Mouse (Mus musculus): ENCODE data around the gene Mtr. TPM values are rescaled to one million over a fixed set of nuclear protein-coding genes. Genes with fewer than 3 reads are reported as not detected.
"Not testable (repeated sequence)": the region's sequence is repeated elsewhere in the genome, so short reads cannot be mapped to it uniquely, and the experiment has no call there.

The Mtr gene
- polyA plus RNA-seq, 1 experiment from 2014 or later: 6.2 TPM

- H3K27ac ChIP-seq (replicated peaks; ENCODE audit: low read depth, low read length): no peak overlapping the region
These were observed 98.4 kb downstream of the Mtr start for GRCm38 (mm10) chr13:12159288-12160120.

GRCm38 (mm10) chr13:12153922-12154321 is 104.0 kb downstream of the Mtr start:
- Histone ChIP-seq H3K27me3 (ENCODE audit: control insufficient read depth, insufficient read depth, low read length) (no peaks in the 10 kb centered on the region), H3K27ac (replicated peaks; ENCODE audit: low read depth, low read length) (peak overlapping the region; percentile 32; the same call in 1 of the 2 replicates), H3K36me3 (ENCODE audit: control insufficient read depth, insufficient read depth, low read length) (no peaks in the 10 kb centered on the region), H3K4me1 (ENCODE audit: control insufficient read depth, insufficient read depth, low read length) (no peaks in the 10 kb centered on the region), H3K9ac (replicated peaks; ENCODE audit: low read length) (no peak overlapping the region), H3K4me3 (replicated peaks; ENCODE audit: low read depth, low read length) (no peak overlapping the region), H3K4me2 (ENCODE audit: low read length) (0 out of 2 replicates have a peak overlapping the region, but pooled peaks have one; percentile 2), H3K9me3 (ENCODE audit: control insufficient read depth, low read length) (no peaks in the 10 kb centered on the region)
- DNase-seq: no peak
- no peak for ATAC-seq (ENCODE audit: low FRiP score, low TSS enrichment)
- WGBS: 72% methylated on average over 11 of the region's 11 CpGs

More at GRCm38 (mm10) chr13:12159288-12160120, 98.4 kb downstream of the Mtr start:
- Histone ChIP-seq H3K9me3 (ENCODE audit: control insufficient read depth, low read length) (no peaks in the 10 kb centered on the region), H3K36me3 (ENCODE audit: control insufficient read depth, insufficient read depth, low read length) (no peaks in the 10 kb centered on the region), H3K9ac (replicated peaks; ENCODE audit: low read length) (no peak overlapping the region; the same call in 1 of the 2 replicates), H3K27me3 (ENCODE audit: control insufficient read depth, insufficient read depth, low read length) (no peaks in the 10 kb centered on the region), H3K4me2 (ENCODE audit: low read length) (no peak overlapping the region), H3K4me3 (replicated peaks; ENCODE audit: low read depth, low read length) (no peak overlapping the region), H3K4me1 (ENCODE audit: control insufficient read depth, insufficient read depth, low read length) (no peaks in the 10 kb centered on the region; the same call in 1 of the 2 replicates)
- 51% methylated on average over 9 of the region's 9 CpGs for WGBS
- ATAC-seq (ENCODE audit: low FRiP score, low TSS enrichment): 0 out of 2 replicates have a peak, but pooled peaks have one; percentile 5
- DNase-seq: peak; percentile 7

GRCm38 (mm10) chr13:12146918-12147507 is 110.9 kb downstream of the Mtr start:
- WGBS: 92% methylated on average over 6 of the region's 6 CpGs

GRCm38 (mm10) chr13:12146402-12146801 is 111.5 kb downstream of the Mtr start:
- Histone ChIP-seq H3K36me3 (ENCODE audit: control insufficient read depth, insufficient read depth, low read length) (no peaks in the 10 kb centered on the region), H3K4me1 (ENCODE audit: control insufficient read depth, insufficient read depth, low read length) (no peaks in the 10 kb centered on the region), H3K4me2 (ENCODE audit: low read length) (no peak overlapping the region), H3K27ac (replicated peaks; ENCODE audit: low read depth, low read length) (no peak overlapping the region), H3K9ac (replicated peaks; ENCODE audit: low read length) (no peak overlapping the region), H3K9me3 (ENCODE audit: control insufficient read depth, low read length) (no peaks in the 10 kb centered on the region), H3K27me3 (ENCODE audit: control insufficient read depth, insufficient read depth, low read length) (no peaks in the 10 kb centered on the region), H3K4me3 (replicated peaks; ENCODE audit: low read depth, low read length) (no peak overlapping the region)
- no peak for DNase-seq
- no peak for ATAC-seq (ENCODE audit: low FRiP score, low TSS enrichment)
- 91% methylated on average over 2 of the region's 2 CpGs for WGBS

More at GRCm38 (mm10) chr13:12146918-12147507, 110.9 kb downstream of the Mtr start:
- Histone ChIP-seq H3K4me1 (ENCODE audit: control insufficient read depth, insufficient read depth, low read length) (no peaks in the 10 kb centered on the region), H3K36me3 (ENCODE audit: control insufficient read depth, insufficient read depth, low read length) (no peaks in the 10 kb centered on the region), H3K27me3 (ENCODE audit: control insufficient read depth, insufficient read depth, low read length) (no peaks in the 10 kb centered on the region), H3K9me3 (ENCODE audit: control insufficient read depth, low read length) (no peaks in the 10 kb centered on the region), H3K27ac (replicated peaks; ENCODE audit: low read depth, low read length) (no peak overlapping the region), H3K9ac (replicated peaks; ENCODE audit: low read length) (no peak overlapping the region), H3K4me3 (replicated peaks; ENCODE audit: low read depth, low read length) (no peak overlapping the region), H3K4me2 (ENCODE audit: low read length) (no peak overlapping the region)
- no peak for ATAC-seq (ENCODE audit: low FRiP score, low TSS enrichment)
- DNase-seq: no peak

GRCm38 (mm10) chr13:12143347-12143746 is 114.6 kb downstream of the Mtr start:
- no peak overlapping the region for H3K27ac ChIP-seq (replicated peaks; ENCODE audit: low read depth, low read length)

GRCm38 (mm10) chr13:12136461-12136860 is 121.5 kb downstream of the Mtr start:
- not testable (repeated sequence) for H3K36me3 ChIP-seq (ENCODE audit: control insufficient read depth, insufficient read depth, low read length); ATAC-seq (ENCODE audit: low FRiP score, low TSS enrichment); H3K4me2 ChIP-seq (ENCODE audit: low read length); H3K4me3 ChIP-seq (replicated peaks; ENCODE audit: low read depth, low read length); H3K27ac ChIP-seq (replicated peaks; ENCODE audit: low read depth, low read length); H3K4me1 ChIP-seq (ENCODE audit: control insufficient read depth, insufficient read depth, low read length); H3K9me3 ChIP-seq (ENCODE audit: control insufficient read depth, low read length); H3K9ac ChIP-seq (replicated peaks; ENCODE audit: low read length); DNase-seq; H3K27me3 ChIP-seq (ENCODE audit: control insufficient read depth, insufficient read depth, low read length)
- 90% methylated on average over 10 of the region's 10 CpGs for WGBS

More at GRCm38 (mm10) chr13:12143347-12143746, 114.6 kb downstream of the Mtr start:
- H3K4me3 ChIP-seq (replicated peaks; ENCODE audit: low read depth, low read length): no peak overlapping the region
- no peak overlapping the region for H3K4me2 ChIP-seq (ENCODE audit: low read length)
- no peaks in the 10 kb centered on the region for H3K36me3 ChIP-seq (ENCODE audit: control insufficient read depth, insufficient read depth, low read length)
- no peaks in the 10 kb centered on the region for H3K27me3 ChIP-seq (ENCODE audit: control insufficient read depth, insufficient read depth, low read length)
- DNase-seq (no peak), ATAC-seq (ENCODE audit: low FRiP score, low TSS enrichment) (no peak)
- H3K9ac ChIP-seq (replicated peaks; ENCODE audit: low read length): no peak overlapping the region
- H3K4me1 ChIP-seq (ENCODE audit: control insufficient read depth, insufficient read depth, low read length): no peaks in the 10 kb centered on the region
- H3K9me3 ChIP-seq (ENCODE audit: control insufficient read depth, low read length): no peaks in the 10 kb centered on the region
- WGBS: 89% methylated on average over 5 of the region's 5 CpGs

GRCm38 (mm10) chr13:12133549-12133948 is 124.4 kb downstream of the Mtr start:
- H3K9me3 ChIP-seq (ENCODE audit: control insufficient read depth, low read length): no peaks in the 10 kb centered on the region
- no peaks in the 10 kb centered on the region for H3K36me3 ChIP-seq (ENCODE audit: control insufficient read depth, insufficient read depth, low read length)
- no peak overlapping the region for H3K9ac ChIP-seq (replicated peaks; ENCODE audit: low read length)
- no peak overlapping the region for H3K4me3 ChIP-seq (replicated peaks; ENCODE audit: low read depth, low read length)
- 91% methylated on average over 7 of the region's 7 CpGs for WGBS
- ATAC-seq (ENCODE audit: low FRiP score, low TSS enrichment) (no peak), DNase-seq (no peak)
- H3K27ac ChIP-seq (replicated peaks; ENCODE audit: low read depth, low read length): no peak overlapping the region
- no peaks in the 10 kb centered on the region for H3K4me1 ChIP-seq (ENCODE audit: control insufficient read depth, insufficient read depth, low read length)
- H3K4me2 ChIP-seq (ENCODE audit: low read length): no peak overlapping the region
- H3K27me3 ChIP-seq (ENCODE audit: control insufficient read depth, insufficient read depth, low read length): no peaks in the 10 kb centered on the region
